Mouse (Mus musculus) G1E (cell line): Measurements from ENCODE around the gene Epn3.

Experiments
- CTCF ChIP-seq: IDR thresholded peaks from 2 replicates; pipeline ENCODE4 v1.5.1; 2012; ENCODE audit warnings: low read depth, low read length, inconsistent platforms, mixed read lengths
- GATA1 ChIP-seq: IDR thresholded peaks from 2 replicates; pipeline ENCODE4 v1.6.1; 2012; ENCODE audit warnings: borderline replicate concordance, low read length, inconsistent platforms, mixed read lengths

- TF ChIP-seq GATA1 (no peak), CTCF (no peak)
Measured at GRCm38 (mm10) chr11:94472585-94472915, 27.2 kb downstream of the Epn3 start.
